Mouse (Mus musculus) intestine, embryonic 16.5 days (tissue): Measurements from ENCODE around the gene Ndufb7. TPM values are rescaled to one million over a fixed set of nuclear protein-coding genes. Genes with fewer than 3 reads are reported as not detected.
"Not testable (repeated sequence)": the region's sequence is repeated elsewhere in the genome, so short reads cannot be mapped to it uniquely, and the experiment has no call there.

Experiments used
- ATAC-seq: fragments of 200-750 bp; cut with Nextera tagmentation; 2 replicates; pipeline ENCODE4 v1.8.0; 2017; ENCODE audit warnings: moderate TSS enrichment, moderate library complexity
- H3K27ac ChIP-seq: fragments of 300-500 bp; sonication (generic); 2 replicates; pipeline ENCODE4 v1.5.1; 2014; ENCODE audit warnings: mild to moderate bottlenecking, low read length
- H3K27me3 ChIP-seq: fragments of 300-500 bp; sonication (generic); replicated peaks from 2 replicates; pipeline ENCODE4 v1.6.1; 2014; ENCODE audit warnings: low read length, control low read depth, mixed read lengths; ENCODE audit not compliant: control insufficient read depth, insufficient read depth
- H3K36me3 ChIP-seq: fragments of 300-500 bp; sonication (generic); 2 replicates; pipeline ENCODE4 v1.6.1; 2014; ENCODE audit warnings: low read length, control low read depth; ENCODE audit not compliant: control insufficient read depth, insufficient read depth
- H3K4me1 ChIP-seq: fragments of 300-500 bp; sonication (generic); 2 replicates; pipeline ENCODE4 v1.6.1; 2014; ENCODE audit warnings: low read length, control low read depth, mixed read lengths; ENCODE audit not compliant: control insufficient read depth, insufficient read depth
- H3K4me2 ChIP-seq: fragments of 300-500 bp; sonication (generic); 2 replicates; pipeline ENCODE4 v1.6.1; 2014; ENCODE audit warnings: low read depth, low read length, control low read depth
- H3K4me3 ChIP-seq: fragments of 300-500 bp; sonication (generic); 2 replicates; pipeline ENCODE4 v1.5.1; 2014; ENCODE audit warnings: mild to moderate bottlenecking, low read length
- H3K9ac ChIP-seq: fragments of 300-500 bp; sonication (generic); 2 replicates; pipeline ENCODE4 v1.6.1; 2014; ENCODE audit warnings: low read depth, low read length
- H3K9me3 ChIP-seq: fragments of 300-500 bp; sonication (generic); 2 replicates; pipeline ENCODE4 v1.6.1; 2016; ENCODE audit warnings: low read length, control low read depth; ENCODE audit not compliant: control insufficient read depth
- WGBS: fragments of 180-500 bp; shearing (Covaris S2); extraction: QIAGEN DNeasy Blood & Tissue Kit; methylation state at CpG from one replicate; pipeline ENCODE4 v1.1.7; 2014; 5-methylcytosine and 5-hydroxymethylcytosine counted together
- polyA plus RNA-seq: library from polyadenylated mRNA; unstranded; fragments of >200 nt; fragmentation: Nextera tagmentation; extraction: Ambion mirVana; gene quantifications from 2 replicates; pipeline ENCODE4 v1.2.1, GENCODE M21; 2015

Gene Ndufb7
- 418 and 429 TPM in 2 replicates for polyA plus RNA-seq

DNA sequence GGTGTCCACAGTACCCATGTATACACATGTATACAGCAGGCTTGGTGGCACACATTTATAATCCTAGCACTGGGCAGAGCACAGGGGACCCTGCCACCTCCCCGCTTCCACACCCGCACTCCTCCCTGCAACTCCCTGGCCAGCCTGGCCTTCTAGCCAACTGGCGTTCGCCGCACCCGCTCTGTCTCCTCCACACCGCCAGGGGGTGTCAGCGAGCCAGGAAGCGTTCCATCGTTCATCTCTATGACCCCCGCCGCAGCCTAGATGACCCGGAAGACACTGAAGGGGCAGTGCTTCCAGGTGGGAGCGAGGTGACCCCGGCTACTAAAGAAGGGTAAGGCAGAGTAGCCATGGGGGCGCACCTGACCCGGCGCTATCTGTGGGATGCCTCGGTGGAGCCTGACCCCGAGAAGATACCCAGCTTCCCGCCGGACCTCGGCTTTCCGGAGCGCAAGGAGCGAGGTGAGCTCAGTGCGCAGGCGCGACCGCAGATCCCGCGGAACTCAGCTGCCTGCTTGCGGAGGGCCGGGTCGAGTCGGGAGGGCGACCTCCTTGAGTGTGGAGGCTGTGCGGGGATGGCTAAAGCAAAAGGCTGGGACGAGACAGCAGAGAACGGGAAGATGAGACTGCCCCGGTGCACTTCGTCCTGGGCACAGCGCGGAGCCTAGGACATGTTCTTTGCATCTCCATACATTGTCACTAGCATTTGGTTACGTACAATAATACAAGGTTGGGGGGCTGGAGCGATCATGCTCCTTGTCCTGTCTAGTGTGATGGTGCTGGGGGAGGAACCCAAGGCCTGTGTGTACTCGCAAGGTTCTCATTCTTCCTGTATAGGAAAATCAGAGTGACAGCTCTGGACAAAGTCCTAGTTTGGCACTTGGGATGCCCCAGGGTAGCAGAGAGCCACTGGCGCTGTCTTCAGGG lies at the start of gene Ndufb7:
Gene Ndufb7 (plus strand): TSS at position 203 of the 927 bp plus-strand sequence.
- peaks cover 6% of the 10 kb centered on the region for H3K36me3 ChIP-seq
- H3K4me2 ChIP-seq: peak within 1 kb of the TSS; percentile 74
- peak; percentile 90 for ATAC-seq
- no peaks in the 10 kb centered on the region for H3K9me3 ChIP-seq
- under 1% methylated on average over 48 of the region's 48 CpGs for WGBS
- H3K27ac ChIP-seq: peak within 1 kb of the TSS; percentile 66
- H3K4me1 ChIP-seq: peaks cover 10% of the 10 kb centered on the region
- peak within 1 kb of the TSS; percentile 82 for H3K4me3 ChIP-seq
- H3K9ac ChIP-seq: peak within 1 kb of the TSS; percentile 90
- H3K27me3 ChIP-seq: no peaks in the 10 kb centered on the region

DNA sequence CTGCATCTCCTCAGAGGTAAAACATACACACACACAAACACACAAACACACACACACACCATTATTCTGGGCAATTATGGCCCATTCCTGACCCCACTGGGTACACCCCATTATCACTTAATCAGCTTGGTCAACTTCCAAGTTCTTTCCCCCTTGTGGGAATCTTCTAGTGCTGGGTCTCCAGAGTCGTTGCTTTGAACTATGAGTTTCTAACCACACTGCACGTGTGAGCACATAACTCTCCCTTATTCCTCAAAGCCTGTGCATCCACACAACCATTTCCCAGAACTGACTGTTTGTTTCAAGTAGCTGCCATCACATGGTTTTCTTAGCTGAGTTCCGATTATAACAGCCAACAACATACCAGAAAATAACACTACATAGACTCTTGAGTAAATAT lies 46.0 kb upstream of the Ndufb7 start:
- no peaks in the 10 kb centered on the region for H3K27me3 ChIP-seq
- no peaks in the 10 kb centered on the region for H3K4me1 ChIP-seq
- H3K4me2 ChIP-seq: no peak overlapping the region
- no peak for ATAC-seq
- H3K9ac ChIP-seq: no peak overlapping the region
- no peaks in the 10 kb centered on the region for H3K9me3 ChIP-seq
- H3K27ac ChIP-seq: no peak overlapping the region
- WGBS: 57% methylated on average over 3 of the region's 3 CpGs
- no peaks in the 10 kb centered on the region for H3K36me3 ChIP-seq
- no peak overlapping the region for H3K4me3 ChIP-seq

DNA sequence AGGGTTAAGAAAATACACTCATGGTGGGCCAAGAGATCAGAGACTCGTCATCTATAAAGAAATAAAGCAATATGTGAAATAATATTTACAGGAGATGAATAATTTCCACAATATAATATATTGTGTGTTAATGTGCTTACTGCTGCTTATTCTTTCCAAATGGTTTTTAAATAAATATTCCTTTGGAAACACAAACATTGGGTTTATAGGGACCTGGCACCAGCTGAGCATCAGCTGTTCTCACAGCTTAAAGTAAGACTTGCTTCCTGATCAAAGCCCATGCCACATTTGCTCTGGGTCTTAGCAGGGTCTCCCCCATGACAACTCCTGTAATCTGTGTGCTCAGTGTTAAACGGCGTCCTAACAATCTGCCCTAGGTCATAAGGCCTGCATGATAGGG lies 45.6 kb upstream of the Ndufb7 start:
- H3K4me3 ChIP-seq, H3K9ac ChIP-seq, H3K9me3 ChIP-seq, H3K27ac ChIP-seq, H3K36me3 ChIP-seq, ATAC-seq, H3K27me3 ChIP-seq, H3K4me1 ChIP-seq, H3K4me2 ChIP-seq: not testable (repeated sequence)
- 56% methylated on average over 3 of the region's 3 CpGs for WGBS

DNA sequence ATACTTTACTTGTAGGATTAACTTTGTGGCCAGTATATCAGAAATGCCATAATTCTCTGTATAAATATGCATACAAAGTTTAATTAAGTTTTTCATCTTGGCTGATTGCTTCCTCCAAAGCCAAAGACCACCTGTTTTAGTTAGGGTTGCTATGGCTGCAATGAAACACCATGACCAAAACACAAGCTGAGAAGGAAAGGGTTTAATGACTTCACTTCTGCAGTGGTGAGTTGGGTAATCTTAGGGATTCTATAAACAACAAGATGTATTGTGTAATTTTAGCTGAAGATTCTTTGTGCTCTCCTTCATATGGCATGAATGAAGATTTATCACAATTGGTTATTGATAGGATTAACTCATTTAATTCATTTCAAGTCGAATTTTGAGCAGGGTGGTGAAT lies 45.2 kb upstream of the Ndufb7 start:
- H3K9me3 ChIP-seq: no peaks in the 10 kb centered on the region
- WGBS: 34% methylated on average over 1 of the region's 1 CpGs
- H3K27ac ChIP-seq: no peak overlapping the region
- no peak overlapping the region for H3K9ac ChIP-seq
- H3K27me3 ChIP-seq: no peaks in the 10 kb centered on the region
- H3K4me2 ChIP-seq: no peak overlapping the region
- H3K36me3 ChIP-seq: no peaks in the 10 kb centered on the region
- no peaks in the 10 kb centered on the region for H3K4me1 ChIP-seq
- H3K4me3 ChIP-seq: no peak overlapping the region
- no peak for ATAC-seq

DNA sequence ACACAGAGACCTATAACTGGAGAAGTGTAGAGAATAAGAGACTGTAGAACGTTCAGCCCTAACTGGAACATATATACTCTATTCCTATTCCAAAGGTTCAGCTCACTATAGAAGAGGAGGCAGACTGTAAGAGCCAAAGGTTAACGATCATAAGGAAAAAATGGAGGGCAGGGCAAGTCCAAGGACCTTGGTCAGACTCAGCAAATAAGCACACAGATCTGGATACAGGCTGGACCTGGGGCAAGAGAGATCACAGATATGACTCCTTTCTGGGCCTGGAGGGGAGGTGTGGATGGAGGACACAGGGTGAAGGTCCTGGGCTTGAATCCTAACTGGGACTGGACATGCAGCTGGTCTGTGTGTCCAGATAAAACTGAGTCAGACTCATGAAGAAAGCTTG lies 31.7 kb upstream of the Ndufb7 start:
- Histone ChIP-seq H3K9me3 (no peaks in the 10 kb centered on the region), H3K27ac (no peak overlapping the region), H3K36me3 (no peaks in the 10 kb centered on the region), H3K4me1 (no peaks in the 10 kb centered on the region), H3K4me3 (no peak overlapping the region), H3K9ac (no peak overlapping the region), H3K4me2 (no peak overlapping the region), H3K27me3 (no peaks in the 10 kb centered on the region)
- peak; percentile 73 for ATAC-seq
- WGBS: 73% methylated on average over 2 of the region's 2 CpGs

DNA sequence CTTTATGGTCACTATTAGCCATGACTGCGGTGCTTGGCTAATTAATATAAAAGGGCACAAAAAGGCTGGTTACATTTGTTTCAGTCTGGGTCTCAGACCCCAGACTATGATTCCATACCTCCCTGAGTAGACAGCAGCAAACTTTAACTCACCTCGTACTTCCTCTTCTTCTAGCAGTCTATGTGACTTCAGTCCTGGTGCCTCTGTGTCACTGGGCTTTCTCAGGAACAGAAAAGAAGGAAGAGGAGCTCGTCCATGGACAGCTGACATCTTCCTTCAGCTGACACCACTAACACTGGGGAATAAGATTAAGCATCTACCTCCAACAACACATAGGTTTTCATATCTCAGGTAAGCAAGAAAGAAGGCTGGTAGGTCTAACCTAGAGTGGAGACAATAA lies 30.7 kb upstream of the Ndufb7 start, which contains the start of gene Olfr370:
Gene Olfr370 (plus strand): TSS at position 45 of the 400 bp plus-strand sequence.
- WGBS: 75% methylated on average over 3 of the region's 3 CpGs
- Histone ChIP-seq H3K27me3 (no peaks in the 10 kb centered on the region), H3K4me1 (no peaks in the 10 kb centered on the region), H3K27ac (no peak within 1 kb of the TSS), H3K9me3 (no peaks in the 10 kb centered on the region), H3K36me3 (no peaks in the 10 kb centered on the region), H3K4me2 (no peak within 1 kb of the TSS), H3K9ac (no peak within 1 kb of the TSS), H3K4me3 (no peak within 1 kb of the TSS)
- ATAC-seq: no peak

DNA sequence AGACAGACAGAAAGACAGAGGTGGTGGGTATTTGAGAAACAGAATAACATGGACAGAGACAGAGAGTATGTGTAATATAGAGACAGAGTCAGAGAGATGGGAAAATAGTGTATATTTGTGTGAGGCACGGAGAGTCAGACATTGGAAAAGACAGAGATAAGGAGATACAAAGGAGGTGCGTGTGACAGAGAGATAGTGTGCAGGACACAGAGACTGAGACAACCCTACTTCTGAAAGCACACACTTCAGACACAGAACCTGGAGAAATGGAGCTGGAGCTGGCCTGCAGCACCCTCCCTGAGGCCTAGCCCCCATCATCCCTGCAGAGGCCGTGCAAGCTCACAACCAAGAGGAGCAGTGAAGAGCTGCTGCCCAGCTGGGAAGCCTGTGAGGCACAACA lies 3.8 kb upstream of the Ndufb7 start:
- Histone ChIP-seq H3K27me3 (no peaks in the 10 kb centered on the region), H3K9ac (no peak overlapping the region), H3K36me3 (no peaks in the 10 kb centered on the region), H3K9me3 (no peaks in the 10 kb centered on the region), H3K4me2 (no peak overlapping the region), H3K4me1 (peaks cover 4% of the 10 kb centered on the region), H3K27ac (no peak overlapping the region), H3K4me3 (no peak overlapping the region)
- WGBS: 76% methylated on average over 3 of the region's 3 CpGs
- no peak for ATAC-seq

DNA sequence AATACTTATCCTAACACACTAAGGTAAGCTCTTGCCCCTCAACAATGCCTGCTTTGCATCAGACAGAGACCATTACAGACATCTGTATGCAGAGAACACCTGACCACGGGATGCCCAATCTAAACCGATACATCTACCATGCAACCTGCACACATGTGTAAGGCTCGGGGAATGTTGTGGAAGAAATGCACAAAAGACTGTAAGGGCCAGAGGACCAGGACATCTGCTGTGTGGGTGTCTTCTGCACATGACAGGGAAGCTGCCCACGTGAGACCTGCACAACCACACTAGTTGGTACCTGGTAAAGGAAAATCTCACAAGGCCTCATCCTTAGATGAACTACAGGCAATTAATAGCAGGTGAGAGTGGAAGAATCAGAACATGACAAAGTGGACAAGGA lies 3.2 kb upstream of the Ndufb7 start:
- Histone ChIP-seq H3K4me2 (no peak overlapping the region), H3K9ac (no peak overlapping the region), H3K36me3 (no peaks in the 10 kb centered on the region), H3K4me1 (peaks cover 10% of the 10 kb centered on the region), H3K4me3 (no peak overlapping the region), H3K9me3 (no peaks in the 10 kb centered on the region), H3K27me3 (no peaks in the 10 kb centered on the region), H3K27ac (no peak overlapping the region)
- 79% methylated on average over 4 of the region's 4 CpGs for WGBS
- ATAC-seq: no peak

DNA sequence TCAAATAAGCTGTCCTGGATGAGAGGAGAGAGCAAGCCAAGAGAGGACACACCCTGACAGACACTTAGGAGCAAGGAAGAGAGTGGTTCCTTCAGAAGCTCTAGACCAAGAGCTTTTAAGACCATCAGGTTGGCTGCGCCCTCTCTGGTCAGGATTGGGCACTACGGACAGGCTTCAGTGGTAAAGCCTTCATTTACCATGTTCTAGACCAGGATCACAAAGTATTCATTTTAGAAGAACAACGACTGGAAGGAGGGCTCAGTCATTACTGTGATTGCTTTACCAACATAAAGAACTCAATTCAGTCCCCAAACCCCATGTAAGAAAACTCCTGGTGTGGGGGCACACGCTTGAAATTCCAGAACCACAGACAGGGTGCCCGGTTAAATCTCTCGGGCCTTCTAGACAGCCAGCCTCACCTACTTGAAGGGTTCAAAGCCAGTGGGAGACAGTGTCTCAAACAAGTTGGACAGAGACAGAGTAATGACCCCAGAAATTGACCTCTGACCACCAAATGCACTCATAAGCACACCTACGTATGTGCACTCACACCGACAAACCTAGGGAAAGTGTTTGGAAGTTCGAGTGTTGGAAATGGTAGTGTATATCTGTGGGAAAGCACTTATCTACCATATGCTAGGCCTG lies 618 bp upstream of the Ndufb7 start:
- no peak overlapping the region; the same call in 1 of the 2 replicates for H3K4me2 ChIP-seq
- H3K9me3 ChIP-seq: no peaks in the 10 kb centered on the region
- H3K27ac ChIP-seq: no peak overlapping the region
- H3K27me3 ChIP-seq: no peaks in the 10 kb centered on the region
- H3K9ac ChIP-seq: no peak overlapping the region
- peaks cover 10% of the 10 kb centered on the region for H3K4me1 ChIP-seq
- WGBS: 77% methylated on average over 9 of the region's 9 CpGs
- H3K36me3 ChIP-seq: no peaks in the 10 kb centered on the region
- peak overlapping the region; percentile 82; the same call in 1 of the 2 replicates for H3K4me3 ChIP-seq
- ATAC-seq: no peak
